Mouse (Mus musculus) lung, embryonic 16.5 days (tissue): Measurements from ENCODE around the gene Fbxl17. TPM values are rescaled to one million over a fixed set of nuclear protein-coding genes. Genes with fewer than 3 reads are reported as not detected.

Source experiments
- ATAC-seq: fragments of 200-750 bp; cut with Nextera tagmentation; 2 replicates; pipeline ENCODE4 v1.8.0; 2017; ENCODE audit warnings: low read depth, mild to moderate bottlenecking, moderate library complexity
- H3K27ac ChIP-seq: fragments of 300-500 bp; sonication (generic); 2 replicates; pipeline ENCODE4 v1.5.1; 2014; ENCODE audit warnings: mild to moderate bottlenecking, control low read depth, low read length
- H3K27me3 ChIP-seq: fragments of 300-500 bp; sonication (generic); 2 replicates; pipeline ENCODE4 v1.6.1; 2014; ENCODE audit warnings: low read depth, low read length, mixed read lengths; ENCODE audit not compliant: control insufficient read depth, insufficient read depth
- H3K36me3 ChIP-seq: fragments of 300-500 bp; sonication (generic); 2 replicates; pipeline ENCODE4 v1.6.1; 2014; ENCODE audit warnings: low read length; ENCODE audit not compliant: control insufficient read depth, insufficient read depth
- H3K4me1 ChIP-seq: fragments of 300-500 bp; sonication (generic); replicated peaks from 2 replicates; pipeline ENCODE4 v1.6.1; 2014; ENCODE audit warnings: low read length, mixed read lengths; ENCODE audit not compliant: control insufficient read depth, insufficient read depth
- H3K4me2 ChIP-seq: fragments of 300-500 bp; sonication (generic); 2 replicates; pipeline ENCODE4 v1.6.1; 2014; ENCODE audit warnings: low read depth, low read length, control low read depth
- H3K4me3 ChIP-seq: fragments of 300-500 bp; sonication (generic); 2 replicates; pipeline ENCODE4 v1.5.1; 2014; ENCODE audit warnings: mild to moderate bottlenecking, low read length, control low read depth
- H3K9ac ChIP-seq: fragments of 300-500 bp; sonication (generic); 2 replicates; pipeline ENCODE4 v1.6.1; 2014; ENCODE audit warnings: low read length, control low read depth
- H3K9me3 ChIP-seq: fragments of 300-500 bp; sonication (generic); 2 replicates; pipeline ENCODE4 v1.6.1; 2016; ENCODE audit warnings: low read length; ENCODE audit not compliant: control insufficient read depth
- WGBS: fragments of 180-500 bp; shearing (Covaris S2); extraction: QIAGEN DNeasy Blood & Tissue Kit; methylation state at CpG from one replicate; pipeline ENCODE4 v1.1.7; 2014; 5-methylcytosine and 5-hydroxymethylcytosine counted together
- polyA plus RNA-seq: library from polyadenylated mRNA; unstranded; fragments of >200 nt; fragmentation: Nextera tagmentation; extraction: Ambion mirVana; gene quantifications from 2 replicates; pipeline ENCODE4 v1.2.1, GENCODE M21; 2015

The Fbxl17 gene
- polyA plus RNA-seq, 1 experiment from 2014 or later = 3.8 TPM

GRCm38 (mm10) chr17:63399816-63400215 is 100.0 kb downstream of the Fbxl17 start:
- Histone ChIP-seq H3K4me1 (peaks cover 14% of the 10 kb centered on the region), H3K4me2 (no peak overlapping the region), H3K27me3 (no peaks in the 10 kb centered on the region), H3K9me3 (no peaks in the 10 kb centered on the region), H3K27ac (no peak overlapping the region), H3K4me3 (no peak overlapping the region), H3K9ac (no peak overlapping the region), H3K36me3 (no peaks in the 10 kb centered on the region)
- 84% methylated on average over 8 of the region's 8 CpGs for WGBS
- ATAC-seq = no peak

GRCm38 (mm10) chr17:63391506-63391905 is 108.3 kb downstream of the Fbxl17 start:
- 66% methylated on average over 4 of the region's 4 CpGs for WGBS

GRCm38 (mm10) chr17:63390951-63391350 is 108.9 kb downstream of the Fbxl17 start:
- no peaks in the 10 kb centered on the region for H3K4me1 ChIP-seq
- H3K27ac ChIP-seq = no peak overlapping the region
- no peaks in the 10 kb centered on the region for H3K36me3 ChIP-seq
- H3K9me3 ChIP-seq = no peaks in the 10 kb centered on the region
- 78% methylated on average over 4 of the region's 4 CpGs for WGBS
- H3K27me3 ChIP-seq = no peaks in the 10 kb centered on the region
- ATAC-seq = no peak
- H3K9ac ChIP-seq = no peak overlapping the region
- no peak overlapping the region for H3K4me2 ChIP-seq
- H3K4me3 ChIP-seq = no peak overlapping the region

More at GRCm38 (mm10) chr17:63391506-63391905, 108.3 kb downstream of the Fbxl17 start:
- no peak overlapping the region for H3K4me3 ChIP-seq
- no peak overlapping the region for H3K4me2 ChIP-seq
- no peaks in the 10 kb centered on the region for H3K9me3 ChIP-seq
- no peaks in the 10 kb centered on the region for H3K27me3 ChIP-seq
- no peaks in the 10 kb centered on the region for H3K4me1 ChIP-seq
- no peak overlapping the region for H3K9ac ChIP-seq
- no peak overlapping the region for H3K27ac ChIP-seq
- no peaks in the 10 kb centered on the region for H3K36me3 ChIP-seq
- no peak for ATAC-seq

- peaks cover 9% of the 10 kb centered on the region for H3K4me1 ChIP-seq
- 71% methylated on average over 3 of the region's 3 CpGs for WGBS
- ATAC-seq = no peak
- no peak overlapping the region for H3K4me3 ChIP-seq
- no peak overlapping the region for H3K27ac ChIP-seq
- no peak overlapping the region for H3K4me2 ChIP-seq
- peaks cover 3% of the 10 kb centered on the region; the same call in 1 of the 2 replicates for H3K36me3 ChIP-seq
- no peaks in the 10 kb centered on the region for H3K9me3 ChIP-seq
- H3K9ac ChIP-seq = no peak overlapping the region
- no peaks in the 10 kb centered on the region for H3K27me3 ChIP-seq
These were observed 128.8 kb downstream of the Fbxl17 start for GRCm38 (mm10) chr17:63370977-63371376.

- WGBS = 36% methylated on average over 8 of the region's 8 CpGs
These were observed 130.0 kb downstream of the Fbxl17 start for GRCm38 (mm10) chr17:63369631-63370310.

GRCm38 (mm10) chr17:63367476-63367875 is 132.3 kb downstream of the Fbxl17 start:
- H3K4me3 ChIP-seq = no peak overlapping the region
- WGBS = 67% methylated on average over 6 of the region's 6 CpGs
- H3K4me1 ChIP-seq = peaks cover 9% of the 10 kb centered on the region
- no peaks in the 10 kb centered on the region for H3K36me3 ChIP-seq
- no peak overlapping the region for H3K27ac ChIP-seq
- H3K9ac ChIP-seq = no peak overlapping the region
- H3K4me2 ChIP-seq = no peak overlapping the region
- H3K27me3 ChIP-seq = no peaks in the 10 kb centered on the region
- no peaks in the 10 kb centered on the region for H3K9me3 ChIP-seq
- no peak for ATAC-seq

More at GRCm38 (mm10) chr17:63369631-63370310, 130.0 kb downstream of the Fbxl17 start:
- H3K4me1 ChIP-seq = peaks cover 9% of the 10 kb centered on the region
- H3K9me3 ChIP-seq = no peaks in the 10 kb centered on the region
- ATAC-seq = 0 out of 2 replicates have a peak, but pooled peaks have one; percentile 38
- H3K4me3 ChIP-seq = no peak overlapping the region
- H3K36me3 ChIP-seq = no peaks in the 10 kb centered on the region
- H3K4me2 ChIP-seq = no peak overlapping the region
- no peaks in the 10 kb centered on the region for H3K27me3 ChIP-seq
- no peak overlapping the region for H3K27ac ChIP-seq
- no peak overlapping the region for H3K9ac ChIP-seq

GRCm38 (mm10) chr17:63366045-63366444 is 133.8 kb downstream of the Fbxl17 start:
- Histone ChIP-seq H3K4me3 (no peak overlapping the region), H3K9ac (no peak overlapping the region), H3K27ac (no peak overlapping the region), H3K4me2 (no peak overlapping the region), H3K36me3 (no peaks in the 10 kb centered on the region), H3K9me3 (no peaks in the 10 kb centered on the region), H3K27me3 (no peaks in the 10 kb centered on the region), H3K4me1 (peaks cover 9% of the 10 kb centered on the region)
- 62% methylated on average over 11 of the region's 11 CpGs for WGBS
- ATAC-seq = no peak

- no peak overlapping the region for H3K4me3 ChIP-seq
- H3K27ac ChIP-seq = no peak overlapping the region
- H3K9ac ChIP-seq = no peak overlapping the region
- no peaks in the 10 kb centered on the region for H3K9me3 ChIP-seq
- H3K4me1 ChIP-seq = peaks cover 2% of the 10 kb centered on the region
- H3K27me3 ChIP-seq = no peaks in the 10 kb centered on the region
- H3K36me3 ChIP-seq = no peaks in the 10 kb centered on the region
- no peak overlapping the region for H3K4me2 ChIP-seq
- whole genome bisulfite sequencing = 81% methylated on average over 7 of the region's 7 CpGs
- 0 out of 2 replicates have a peak, but pooled peaks have one; percentile 26 for ATAC-seq
These were observed 135.2 kb downstream of the Fbxl17 start for GRCm38 (mm10) chr17:63364605-63365004.

- Histone ChIP-seq H3K4me2 (no peak overlapping the region), H3K4me3 (no peak overlapping the region), H3K36me3 (no peaks in the 10 kb centered on the region), H3K27ac (no peak overlapping the region), H3K27me3 (no peaks in the 10 kb centered on the region), H3K9me3 (no peaks in the 10 kb centered on the region), H3K9ac (no peak overlapping the region), H3K4me1 (0 out of 2 replicates have a peak, but pooled peaks cover 2% of the 10 kb centered on the region)
- ATAC-seq = no peak
- WGBS = 67% methylated on average over 3 of the region's 3 CpGs
These were observed 137.6 kb downstream of the Fbxl17 start for GRCm38 (mm10) chr17:63362196-63362595.
